Mouse (Mus musculus): ENCODE data around the gene Nkap.
A peak's percentile ranks its signal among the peaks of the same experiment; 100 is the strongest.
"Not testable (repeated sequence)": the region's sequence is repeated elsewhere in the genome, so short reads cannot be mapped to it uniquely, and the experiment has no call there.

The Nkap gene

GRCm38 (mm10) chrX:37157839-37158238 is 31.2 kb downstream of the Nkap start:
- DNase-seq (ENCODE audit: low read depth, low spot score): no peak

- DNase-seq (ENCODE audit: low read depth, low spot score): no peak
These were observed 34.6 kb downstream of the Nkap start for GRCm38 (mm10) chrX:37161169-37161568.

GRCm38 (mm10) chrX:37163115-37163514 is 36.5 kb downstream of the Nkap start:
- no peak for DNase-seq (ENCODE audit: low read depth, low spot score)

GRCm38 (mm10) chrX:37167085-37167484 is 40.5 kb downstream of the Nkap start:
- peak; percentile 36 for DNase-seq (ENCODE audit: low read depth, low spot score)

- DNase-seq (ENCODE audit: low read depth, low spot score): no peak
These were observed 42.1 kb downstream of the Nkap start, which contains the start of gene Akap14 for GRCm38 (mm10) chrX:37168742-37169141. Gene Akap14 (minus strand): TSS chrX:37168842.

- DNase-seq (ENCODE audit: low read depth, low spot score): not testable (repeated sequence)
These were observed 57.8 kb downstream of the Nkap start for GRCm38 (mm10) chrX:37184401-37184800.

GRCm38 (mm10) chrX:37190755-37191104 is 64.1 kb downstream of the Nkap start:
- DNase-seq (ENCODE audit: low read depth, low spot score): no peak

GRCm38 (mm10) chrX:37191105-37191743 is 64.6 kb downstream of the Nkap start, which contains the start of the genes Ndufa1 and Rnf113a1:
Gene Ndufa1 (minus strand): TSS chrX:37191163.
Gene Rnf113a1 (plus strand): TSS chrX:37191245.
- DNase-seq (ENCODE audit: low read depth, low spot score): peak; percentile 55

- DNase-seq (ENCODE audit: low read depth, low spot score): no peak
These were observed 65.3 kb downstream of the Nkap start for GRCm38 (mm10) chrX:37191744-37192379.

GRCm38 (mm10) chrX:37198676-37199075 is 72.1 kb downstream of the Nkap start:
- DNase-seq (ENCODE audit: low read depth, low spot score): no peak
